Mouse (Mus musculus): Measurements from ENCODE around the gene Dlgap1.

DNA sequence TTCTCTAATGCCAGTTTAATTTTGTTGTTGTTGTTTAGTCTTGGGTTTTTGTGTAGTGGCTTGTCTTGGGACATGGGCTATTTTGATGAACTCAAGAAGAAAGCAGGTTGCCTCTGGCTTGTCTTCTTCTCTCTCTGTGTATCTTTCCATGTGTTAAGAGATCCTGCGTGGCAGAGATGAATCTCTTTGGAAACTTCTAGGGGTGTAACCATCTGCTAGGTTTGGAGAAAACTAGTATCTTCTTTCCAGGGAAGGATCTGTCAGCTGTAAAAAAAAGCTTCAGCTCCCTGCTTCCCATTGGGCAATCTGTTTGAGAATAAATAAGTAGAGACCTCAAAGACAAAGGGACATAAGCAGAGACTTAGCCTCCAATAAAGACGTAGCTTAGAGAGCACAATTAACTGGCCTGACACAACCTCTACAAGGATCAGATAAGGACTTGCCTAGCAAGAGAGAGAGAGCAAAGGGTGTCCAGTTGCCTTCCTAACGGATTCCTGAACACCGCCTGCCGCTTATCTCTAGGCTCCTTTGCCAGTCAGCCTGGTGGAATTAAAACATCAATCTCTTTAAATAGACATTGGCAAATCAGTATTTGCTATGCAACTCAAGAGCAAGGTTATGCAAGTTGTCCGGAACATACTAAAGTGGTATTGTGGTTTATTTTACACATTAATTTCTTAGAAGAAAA is 13.5 kb downstream of the Dlgap1 start:
- TF ChIP-seq CTCF (conservative IDR thresholded peaks at IDR 0.05; ENCODE audit: low read length) (no peak), NANOG (IDR thresholded peaks at IDR 0.05; ENCODE audit: borderline replicate concordance, low read length) (no peak)
